Mouse (Mus musculus) midbrain, embryonic 11.5 days (tissue): Measurements from ENCODE around the gene Zfp706. TPM values are rescaled to one million over a fixed set of nuclear protein-coding genes. Genes with fewer than 3 reads are reported as not detected.
A peak's percentile ranks its signal among the peaks of the same experiment; 100 is the strongest.

ENCODE experiments used
- ATAC-seq: fragments of 200-750 bp; cut with Nextera tagmentation; 2 replicates; pipeline ENCODE4 v1.8.0; 2017; ENCODE audit warnings: moderate TSS enrichment, moderate library complexity; ENCODE audit not compliant: low FRiP score
- DNase-seq: peaks from one replicate; pipeline ENCODE4 v3.0.0; 2015; ENCODE audit warnings: low spot score; ENCODE audit errors: missing footprints
- H3K27ac ChIP-seq: fragments of 300-500 bp; sonication (generic); 2 replicates; pipeline ENCODE4 v1.5.1; 2014; ENCODE audit warnings: low read depth, low read length
- H3K27me3 ChIP-seq: fragments of 300-500 bp; sonication (generic); 2 replicates; pipeline ENCODE4 v1.6.1; 2014; ENCODE audit warnings: mild to moderate bottlenecking, low read length, moderate library complexity, mixed read lengths; ENCODE audit not compliant: control insufficient read depth, insufficient read depth
- H3K36me3 ChIP-seq: fragments of 300-500 bp; sonication (generic); 2 replicates; pipeline ENCODE4 v1.6.1; 2014; ENCODE audit warnings: mild to moderate bottlenecking, low read length, moderate library complexity, mixed read lengths; ENCODE audit not compliant: control insufficient read depth, insufficient read depth
- H3K4me1 ChIP-seq: fragments of 300-500 bp; sonication (generic); 2 replicates; pipeline ENCODE4 v1.6.1; 2014; ENCODE audit warnings: low read length; ENCODE audit not compliant: control insufficient read depth, insufficient read depth
- H3K4me2 ChIP-seq: fragments of 300-500 bp; sonication (generic); 2 replicates; pipeline ENCODE4 v1.6.1; 2014; ENCODE audit warnings: mild to moderate bottlenecking, moderate library complexity
- H3K4me3 ChIP-seq: fragments of 300-500 bp; sonication (generic); 2 replicates; pipeline ENCODE4 v1.5.1; 2014; ENCODE audit warnings: low read depth, low read length
- H3K9ac ChIP-seq: fragments of 300-500 bp; sonication (generic); 2 replicates; pipeline ENCODE4 v1.6.1; 2014; ENCODE audit warnings: low read length
- H3K9me3 ChIP-seq: fragments of 300-500 bp; sonication (generic); 2 replicates; pipeline ENCODE4 v1.6.1; 2016; ENCODE audit warnings: low read length; ENCODE audit not compliant: control insufficient read depth
- WGBS: fragments of 180-500 bp; shearing (Covaris S2); extraction: QIAGEN DNeasy Blood & Tissue Kit; methylation state at CpG from one replicate; pipeline ENCODE4 v1.1.7; 2014; 5-methylcytosine and 5-hydroxymethylcytosine counted together
- polyA plus RNA-seq: library from polyadenylated mRNA; unstranded; fragments of >200 nt; fragmentation: Nextera tagmentation; extraction: Ambion mirVana; gene quantifications from 2 replicates; pipeline ENCODE4 v1.2.1, GENCODE M21; 2014

Zfp706 gene
- polyA plus RNA-seq, 1 experiment from 2014 or later, result 440 TPM

DNA sequence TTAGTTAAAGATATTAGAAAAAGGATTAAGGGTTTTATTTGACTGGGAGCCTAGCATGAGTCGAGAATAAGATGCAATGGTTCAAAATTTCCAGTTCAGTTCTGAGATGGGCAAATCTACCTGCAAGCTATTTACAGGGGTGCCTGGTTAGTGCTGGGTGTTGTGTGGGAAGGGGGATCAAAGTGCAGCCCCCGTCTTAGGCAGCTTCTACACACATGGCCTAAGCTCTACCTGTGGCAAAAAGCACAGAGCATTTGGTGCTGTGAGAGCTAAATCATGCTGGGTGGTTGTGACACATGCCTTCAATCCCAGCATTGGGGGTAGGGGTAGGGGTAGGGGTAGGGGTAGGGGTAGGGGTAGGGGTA, 32.3 kb downstream of the Zfp706 start:
- Histone ChIP-seq H3K27me3 (no peaks in the 10 kb centered on the region), H3K9ac (no peak overlapping the region), H3K9me3 (no peaks in the 10 kb centered on the region), H3K4me1 (peaks cover 7% of the 10 kb centered on the region), H3K27ac (no peak overlapping the region), H3K36me3 (no peaks in the 10 kb centered on the region), H3K4me3 (no peak overlapping the region), H3K4me2 (no peak overlapping the region)
- DNase-seq (no peak), ATAC-seq (no peak)
- 85% methylated on average over 2 of the region's 2 CpGs for WGBS

DNA sequence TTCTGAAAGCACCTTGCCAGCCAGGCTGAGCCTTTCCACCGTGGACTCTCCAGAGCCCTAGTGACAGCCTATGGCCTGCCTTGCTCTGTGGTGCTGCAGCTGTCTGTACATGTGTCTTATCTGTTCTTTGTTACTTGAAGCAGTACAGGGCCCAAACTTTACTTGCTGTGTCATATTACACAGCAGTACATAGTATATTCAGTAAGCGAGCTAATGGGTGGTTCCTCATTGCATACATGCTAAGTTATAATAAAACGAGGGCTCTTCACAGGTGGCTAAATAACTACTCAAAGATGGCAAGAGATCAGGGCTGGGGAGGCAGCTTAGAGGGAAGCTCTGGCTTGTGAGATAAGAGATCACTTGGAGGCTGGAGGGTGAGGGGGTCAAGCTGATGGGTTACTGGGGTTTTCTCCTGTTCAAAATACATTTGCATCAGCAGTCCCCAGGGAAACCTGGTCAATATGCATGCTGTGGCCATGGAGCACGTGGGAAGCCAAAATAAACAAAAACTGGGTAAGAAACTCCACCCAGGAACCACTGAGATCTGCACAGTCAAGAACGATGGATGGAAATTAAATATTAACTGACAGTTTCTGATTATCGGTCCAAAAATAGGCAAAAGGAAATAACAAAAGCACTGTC, 32.8 kb downstream of the Zfp706 start:
- Histone ChIP-seq H3K4me2 (no peak overlapping the region), H3K36me3 (no peaks in the 10 kb centered on the region), H3K9ac (no peak overlapping the region), H3K27me3 (no peaks in the 10 kb centered on the region), H3K4me1 (peaks cover 2% of the 10 kb centered on the region; the same call in 1 of the 2 replicates), H3K9me3 (no peaks in the 10 kb centered on the region), H3K4me3 (no peak overlapping the region), H3K27ac (no peak overlapping the region)
- ATAC-seq, result no peak
- no peak for DNase-seq
- 76% methylated on average over 6 of the region's 6 CpGs for WGBS

DNA sequence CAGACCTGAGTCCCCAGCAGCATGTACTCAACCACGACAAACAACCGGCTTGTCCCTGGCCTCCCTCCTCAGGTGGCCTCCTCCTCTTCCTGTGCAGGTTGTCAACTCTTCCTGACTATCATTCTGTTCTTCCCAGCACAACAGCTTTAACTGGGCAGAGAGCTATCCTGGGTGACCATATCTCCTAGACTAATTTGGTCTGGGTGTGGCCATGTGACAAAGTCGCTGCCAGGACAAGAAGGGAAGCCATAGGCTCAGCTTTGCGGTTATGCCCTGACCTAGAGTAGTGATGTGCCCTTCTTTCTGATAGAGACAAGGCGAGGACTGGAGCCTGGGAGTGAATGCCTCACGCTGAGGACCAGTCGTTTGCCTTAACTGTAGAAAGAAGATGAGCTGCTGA, 33.9 kb downstream of the Zfp706 start:
- no peaks in the 10 kb centered on the region for H3K9me3 ChIP-seq
- H3K4me3 ChIP-seq, result no peak overlapping the region
- H3K27me3 ChIP-seq, result no peaks in the 10 kb centered on the region
- H3K4me1 ChIP-seq, result peaks cover 2% of the 10 kb centered on the region; the same call in 1 of the 2 replicates
- H3K36me3 ChIP-seq, result no peaks in the 10 kb centered on the region
- H3K4me2 ChIP-seq, result no peak overlapping the region
- no peak overlapping the region for H3K9ac ChIP-seq
- DNase-seq (no peak), ATAC-seq (no peak)
- H3K27ac ChIP-seq, result no peak overlapping the region
- WGBS, result 81% methylated on average over 7 of the region's 7 CpGs

DNA sequence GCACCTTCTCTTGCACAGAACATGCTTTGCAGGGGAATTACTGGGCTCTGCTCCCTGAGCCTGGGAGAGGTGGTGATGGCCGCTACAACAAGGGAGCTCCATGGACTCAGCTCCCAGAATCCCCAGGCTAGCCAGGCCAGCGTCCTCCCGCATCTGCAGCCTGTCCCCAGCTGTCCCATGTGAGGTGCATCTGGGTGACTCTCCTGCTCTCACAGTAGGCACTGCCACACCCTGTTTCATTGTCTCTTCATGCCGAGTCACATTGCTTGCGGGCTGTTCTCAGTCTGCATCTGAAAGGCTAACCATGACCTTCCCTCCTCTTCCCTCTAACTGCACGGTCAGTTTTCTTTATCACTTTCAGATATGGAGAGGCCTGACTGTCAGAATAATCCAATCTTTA, 34.3 kb downstream of the Zfp706 start:
- 83% methylated on average over 6 of the region's 6 CpGs for WGBS
- no peak overlapping the region for H3K9ac ChIP-seq
- no peak overlapping the region for H3K4me2 ChIP-seq
- no peak overlapping the region for H3K4me3 ChIP-seq
- H3K9me3 ChIP-seq, result no peaks in the 10 kb centered on the region
- H3K27ac ChIP-seq, result no peak overlapping the region
- H3K27me3 ChIP-seq, result no peaks in the 10 kb centered on the region
- ATAC-seq (no peak), DNase-seq (no peak)
- no peaks in the 10 kb centered on the region for H3K36me3 ChIP-seq
- H3K4me1 ChIP-seq, result peaks cover 2% of the 10 kb centered on the region; the same call in 1 of the 2 replicates

DNA sequence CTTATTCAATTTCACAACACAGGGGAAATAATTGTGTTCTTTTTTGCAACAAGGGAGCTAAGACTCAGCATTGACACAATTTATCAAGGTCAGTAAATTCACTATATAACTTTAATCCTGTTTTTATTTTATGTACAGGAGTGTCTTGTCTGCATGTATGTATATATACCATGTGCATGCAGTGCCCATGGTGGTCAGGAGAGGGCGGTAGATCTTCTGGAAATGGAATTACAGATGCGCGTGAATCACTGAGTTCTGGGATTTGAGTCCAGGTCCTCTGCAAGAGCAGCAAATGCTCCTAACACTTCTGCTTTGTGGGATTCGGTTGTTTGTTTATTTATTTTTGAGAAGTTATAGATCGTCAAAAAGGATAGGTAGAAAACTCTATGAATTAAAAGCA, 37.8 kb downstream of the Zfp706 start:
- no peak overlapping the region for H3K9ac ChIP-seq
- no peak for ATAC-seq
- no peak overlapping the region for H3K4me2 ChIP-seq
- H3K4me3 ChIP-seq, result no peak overlapping the region
- no peaks in the 10 kb centered on the region for H3K9me3 ChIP-seq
- H3K4me1 ChIP-seq, result peaks cover 15% of the 10 kb centered on the region
- no peaks in the 10 kb centered on the region for H3K27me3 ChIP-seq
- 88% methylated on average over 5 of the region's 5 CpGs for WGBS
- no peak overlapping the region for H3K27ac ChIP-seq
- no peak for DNase-seq
- H3K36me3 ChIP-seq, result no peaks in the 10 kb centered on the region

DNA sequence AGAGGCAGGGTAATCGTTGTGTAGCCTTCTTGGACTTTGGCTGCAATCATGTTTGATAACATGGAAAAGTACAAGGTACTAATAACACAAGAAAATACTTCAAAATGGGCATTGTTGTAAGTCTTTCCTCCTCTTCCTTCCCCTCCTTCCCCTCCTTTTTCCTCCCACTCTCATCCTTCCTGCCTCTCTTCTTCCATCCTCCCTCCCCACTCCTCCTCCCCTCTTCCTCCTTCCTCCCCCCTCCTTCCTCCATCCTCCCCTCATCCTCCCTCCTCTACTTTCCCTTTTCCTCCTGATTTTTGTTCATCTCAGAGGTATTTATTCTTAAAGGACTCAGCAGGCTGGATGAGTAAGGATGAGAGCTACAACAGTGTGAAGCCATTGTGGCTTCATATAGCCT, 39.3 kb downstream of the Zfp706 start:
- Histone ChIP-seq H3K9me3 (no peaks in the 10 kb centered on the region), H3K27me3 (no peaks in the 10 kb centered on the region), H3K4me2 (peak overlapping the region; percentile 58), H3K36me3 (no peaks in the 10 kb centered on the region), H3K4me3 (peak overlapping the region; percentile 22; the same call in 1 of the 2 replicates), H3K27ac (peak overlapping the region; percentile 74), H3K9ac (peak overlapping the region; percentile 65; the same call in 1 of the 2 replicates), H3K4me1 (peaks cover 15% of the 10 kb centered on the region)
- 57% methylated on average over 1 of the region's 1 CpGs for WGBS
- ATAC-seq, result no peak
- DNase-seq, result no peak

DNA sequence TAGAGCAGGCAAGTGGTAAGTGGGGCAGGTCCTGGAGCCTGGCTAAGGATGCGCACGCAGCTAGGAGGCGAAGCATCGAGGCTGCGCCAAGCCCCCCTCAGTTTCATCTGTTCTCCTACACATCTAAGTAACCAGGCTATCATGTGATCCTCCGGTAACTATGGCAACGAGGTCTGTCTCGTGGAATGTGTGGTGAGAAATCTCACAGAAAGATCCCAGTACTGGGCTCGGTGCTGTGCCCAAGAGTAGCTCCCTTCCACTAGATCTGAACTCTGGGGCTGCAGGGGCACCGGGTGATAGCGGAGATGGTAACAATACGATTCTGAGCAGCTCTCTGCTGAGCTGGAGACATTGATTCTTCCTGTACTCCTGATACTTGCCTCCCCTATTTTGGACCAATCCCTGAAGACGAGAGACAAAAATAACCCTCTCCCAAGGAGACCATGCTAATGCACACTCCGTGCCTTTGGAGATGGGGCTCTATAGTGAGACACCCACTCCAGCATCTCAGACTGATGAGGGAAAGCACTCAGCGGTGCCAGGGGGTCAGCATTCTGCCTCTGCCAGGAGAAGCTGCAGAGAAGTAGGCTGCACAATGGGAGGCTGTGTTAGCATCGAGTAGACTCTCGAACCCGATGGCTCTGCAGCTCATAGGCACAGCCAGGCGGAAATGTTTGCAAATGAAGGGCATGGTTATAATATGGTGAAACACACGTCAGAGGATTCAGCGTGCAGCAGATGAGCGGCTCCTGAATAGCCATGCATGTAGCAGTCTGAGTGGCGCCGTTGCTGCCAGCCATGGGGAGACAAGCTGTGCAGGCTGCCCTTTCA, 40.0 kb downstream of the Zfp706 start:
- peak; percentile 91 for ATAC-seq
- WGBS, result 23% methylated on average over 24 of the region's 24 CpGs

DNA sequence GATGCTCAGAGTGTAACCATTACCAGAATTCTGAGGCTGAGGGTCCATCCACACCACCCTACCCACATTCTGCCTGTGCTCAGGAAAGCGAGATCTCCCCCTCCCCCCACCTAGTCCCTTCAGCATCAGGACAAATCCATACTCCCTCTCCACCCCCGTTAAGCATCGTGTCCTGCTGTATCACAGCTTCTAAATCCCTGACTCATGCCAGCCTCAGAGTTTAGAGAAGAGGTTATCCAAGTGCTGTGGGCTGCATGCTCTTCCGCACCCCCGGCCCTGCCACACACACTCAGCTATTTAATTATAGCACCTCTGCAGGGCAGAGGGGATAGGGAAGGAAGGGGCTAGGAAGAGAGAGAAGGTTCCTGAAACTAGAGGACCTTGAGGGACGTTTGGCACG, 40.6 kb downstream of the Zfp706 start:
- Histone ChIP-seq H3K4me2 (peak overlapping the region; percentile 58), H3K9ac (peak overlapping the region; percentile 65), H3K27ac (0 out of 2 replicates have a peak overlapping the region, but pooled peaks have one; percentile 36), H3K27me3 (no peaks in the 10 kb centered on the region), H3K4me3 (no peak overlapping the region), H3K36me3 (no peaks in the 10 kb centered on the region), H3K4me1 (peaks cover 13% of the 10 kb centered on the region), H3K9me3 (no peaks in the 10 kb centered on the region)
- 43% methylated on average over 7 of the region's 7 CpGs for WGBS
- peak; percentile 85 for DNase-seq
- ATAC-seq, result peak; percentile 63

More for the DNA sequence above, 40.0 kb downstream of the Zfp706 start:
- peak overlapping the region; percentile 22 for H3K4me3 ChIP-seq
- peak overlapping the region; percentile 65 for H3K9ac ChIP-seq
- H3K36me3 ChIP-seq, result no peaks in the 10 kb centered on the region
- peaks cover 13% of the 10 kb centered on the region for H3K4me1 ChIP-seq
- peak overlapping the region; percentile 58 for H3K4me2 ChIP-seq
- DNase-seq, result peak; percentile 97
- no peaks in the 10 kb centered on the region for H3K27me3 ChIP-seq
- peak overlapping the region; percentile 74 for H3K27ac ChIP-seq
- H3K9me3 ChIP-seq, result no peaks in the 10 kb centered on the region

DNA sequence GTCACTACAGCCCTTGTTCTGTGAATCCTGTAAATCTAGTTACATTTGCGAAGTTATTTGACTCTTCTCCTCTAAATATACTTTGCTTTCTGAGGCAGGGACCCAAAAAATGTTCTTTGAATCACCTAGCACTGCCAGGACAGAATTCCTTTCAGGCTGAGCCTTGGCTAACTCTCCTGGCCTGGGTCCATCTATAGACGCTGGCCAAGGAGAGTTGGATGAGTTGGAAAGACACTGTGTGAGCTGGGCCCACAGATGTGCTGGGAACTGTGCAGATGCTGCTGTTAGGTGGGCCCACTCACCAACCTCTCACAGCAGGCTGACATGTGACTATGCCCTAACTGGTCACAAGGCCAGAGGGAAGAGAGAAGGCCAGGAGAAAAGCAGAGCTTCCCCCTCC, 41.1 kb downstream of the Zfp706 start:
- no peaks in the 10 kb centered on the region for H3K9me3 ChIP-seq
- ATAC-seq (0 out of 2 replicates have a peak, but pooled peaks have one; percentile 1), DNase-seq (no peak)
- no peaks in the 10 kb centered on the region for H3K27me3 ChIP-seq
- H3K36me3 ChIP-seq, result no peaks in the 10 kb centered on the region
- WGBS, result 78% methylated on average over 2 of the region's 2 CpGs
- no peak overlapping the region for H3K9ac ChIP-seq
- H3K4me2 ChIP-seq, result no peak overlapping the region
- no peak overlapping the region for H3K4me3 ChIP-seq
- no peak overlapping the region for H3K27ac ChIP-seq
- H3K4me1 ChIP-seq, result peaks cover 13% of the 10 kb centered on the region
